In genomic region chr3:79161834-79162401, GRCm38 (mm10) we compare ENCODE assay signal across 8 mouse cellular contexts.
A peak's percentile ranks its signal among the peaks of the same experiment; 100 is the strongest.
DNase-seq lines count a peak whose midpoint lies in the region; ATAC-seq and TF ChIP-seq lines count a peak whose summit lies in the region.

No protein-coding gene starts in this region.

- H3K9ac ChIP-seq in forebrain, embryonic 12.5 days = no peak overlapping the region
- no peak overlapping the region for H3K9ac ChIP-seq in forebrain, embryonic 11.5 days (ENCODE audit: low read length)
- no peak overlapping the region for H3K9ac ChIP-seq in neural tube, embryonic 12.5 days
- H3K9ac ChIP-seq in limb, embryonic 13.5 days = no peak overlapping the region
- H3K9ac ChIP-seq in stomach, postnatal 0 days (ENCODE audit: low read length) = peak overlapping the region; percentile 32; the same call in 1 of the 2 replicates

- no peak for TF ChIP-seq CTCF in stomach, postnatal 0 days (IDR thresholded peaks at IDR 0.05; ENCODE audit: low read depth)

- no peaks in the 10 kb centered on the region for H3K36me3 ChIP-seq in forebrain, embryonic 12.5 days (replicated peaks)
- no peaks in the 10 kb centered on the region for H3K36me3 ChIP-seq in forebrain, embryonic 11.5 days (ENCODE audit: control insufficient read depth, insufficient read depth, low read length)
- H3K36me3 ChIP-seq in neural tube, embryonic 12.5 days = no peaks in the 10 kb centered on the region
- no peaks in the 10 kb centered on the region for H3K36me3 ChIP-seq in limb, embryonic 13.5 days
- H3K36me3 ChIP-seq in stomach, postnatal 0 days (ENCODE audit: control insufficient read depth, insufficient read depth, low read length) = no peaks in the 10 kb centered on the region

- peak; percentile 27; the same call in 1 of the 2 replicates for ATAC-seq in forebrain, embryonic 12.5 days (ENCODE audit: low FRiP score)
- ATAC-seq in forebrain, embryonic 11.5 days (replicated peaks; ENCODE audit: low FRiP score) = no peak
- no peak for ATAC-seq in neural tube, embryonic 12.5 days (ENCODE audit: low FRiP score, low read depth)
- no peak for ATAC-seq in limb, embryonic 13.5 days (ENCODE audit: low FRiP score, low read depth)
- ATAC-seq in stomach, postnatal 0 days (ENCODE audit: low FRiP score, low TSS enrichment) = no peak
- no peak for ATAC-seq in activated CD4-positive, CD25-positive, alpha-beta regulatory T cell, adult 4 months

- peaks cover 14% of the 10 kb centered on the region for H3K4me1 ChIP-seq in forebrain, embryonic 12.5 days
- no peaks in the 10 kb centered on the region for H3K4me1 ChIP-seq in forebrain, embryonic 11.5 days (replicated peaks; ENCODE audit: control insufficient read depth, insufficient read depth, low read length)
- peaks cover 5% of the 10 kb centered on the region for H3K4me1 ChIP-seq in neural tube, embryonic 12.5 days
- peaks cover 10% of the 10 kb centered on the region for H3K4me1 ChIP-seq in limb, embryonic 13.5 days
- H3K4me1 ChIP-seq in stomach, postnatal 0 days (replicated peaks; ENCODE audit: control insufficient read depth, insufficient read depth) = 0 out of 2 replicates have a peak, but pooled peaks cover 3% of the 10 kb centered on the region

- 56% methylated on average over 6 of the region's 6 CpGs for WGBS in forebrain, embryonic 12.5 days
- WGBS in forebrain, embryonic 11.5 days = 71% methylated on average over 6 of the region's 6 CpGs
- 68% methylated on average over 6 of the region's 6 CpGs for WGBS in neural tube, embryonic 12.5 days
- 71% methylated on average over 6 of the region's 6 CpGs for WGBS in limb, embryonic 13.5 days
- 14% methylated on average over 6 of the region's 6 CpGs for WGBS in stomach, postnatal 0 days

- no peak for TF ChIP-seq EP300 in stomach, postnatal 0 days (optimal IDR thresholded peaks at IDR 0.05)

- H3K4me2 ChIP-seq in forebrain, embryonic 12.5 days = no peak overlapping the region
- H3K4me2 ChIP-seq in forebrain, embryonic 11.5 days (ENCODE audit: low read depth, low read length, severe bottlenecking) = no peak overlapping the region
- H3K4me2 ChIP-seq in neural tube, embryonic 12.5 days (replicated peaks) = no peak overlapping the region
- peak overlapping the region; percentile 37 for H3K4me2 ChIP-seq in limb, embryonic 13.5 days (replicated peaks)
- H3K4me2 ChIP-seq in stomach, postnatal 0 days (replicated peaks; ENCODE audit: low read depth) = peak overlapping the region; percentile 39

- no peak overlapping the region for H3K4me3 ChIP-seq in forebrain, embryonic 12.5 days (replicated peaks)
- H3K4me3 ChIP-seq in forebrain, embryonic 11.5 days (ENCODE audit: low read depth, low read length) = no peak overlapping the region
- H3K4me3 ChIP-seq in neural tube, embryonic 12.5 days = no peak overlapping the region
- H3K4me3 ChIP-seq in limb, embryonic 13.5 days = no peak overlapping the region
- H3K4me3 ChIP-seq in stomach, postnatal 0 days (ENCODE audit: low read depth, low read length) = peak overlapping the region; percentile 4; the same call in 1 of the 2 replicates

- no peaks in the 10 kb centered on the region for H3K9me3 ChIP-seq in forebrain, embryonic 12.5 days
- no peaks in the 10 kb centered on the region for H3K9me3 ChIP-seq in forebrain, embryonic 11.5 days (ENCODE audit: control insufficient read depth, low read length)
- H3K9me3 ChIP-seq in neural tube, embryonic 12.5 days = no peaks in the 10 kb centered on the region
- no peaks in the 10 kb centered on the region for H3K9me3 ChIP-seq in limb, embryonic 13.5 days
- H3K9me3 ChIP-seq in stomach, postnatal 0 days (ENCODE audit: control insufficient read depth, low read length) = no peaks in the 10 kb centered on the region

- no peak for DNase-seq in forebrain, embryonic 11.5 days (ENCODE audit: low spot score)
- DNase-seq in neural tube, embryonic 10.5 days (ENCODE audit: extremely low spot score, low spot score) = no peak
- no peak for DNase-seq in stomach, postnatal 0 days (ENCODE audit: low spot score)
- no peak for DNase-seq in thymus, postnatal 14 days

- H3K27me3 ChIP-seq in forebrain, embryonic 12.5 days = no peaks in the 10 kb centered on the region
- no peaks in the 10 kb centered on the region for H3K27me3 ChIP-seq in forebrain, embryonic 11.5 days (ENCODE audit: control insufficient read depth, insufficient read depth, low read length)
- no peaks in the 10 kb centered on the region for H3K27me3 ChIP-seq in neural tube, embryonic 12.5 days (replicated peaks)
- H3K27me3 ChIP-seq in limb, embryonic 13.5 days = no peaks in the 10 kb centered on the region
- no peaks in the 10 kb centered on the region for H3K27me3 ChIP-seq in stomach, postnatal 0 days (ENCODE audit: control insufficient read depth, insufficient read depth, low read length)

- peak overlapping the region; percentile 54 for H3K27ac ChIP-seq in forebrain, embryonic 12.5 days
- H3K27ac ChIP-seq in forebrain, embryonic 11.5 days (ENCODE audit: low read depth, low read length) = no peak overlapping the region
- peak overlapping the region; percentile 7; the same call in 1 of the 2 replicates for H3K27ac ChIP-seq in neural tube, embryonic 12.5 days
- H3K27ac ChIP-seq in limb, embryonic 13.5 days = 0 out of 2 replicates have a peak overlapping the region, but pooled peaks have one; percentile 15
- peak overlapping the region; percentile 87 for H3K27ac ChIP-seq in stomach, postnatal 0 days (replicated peaks)

Comparison
In these comparisons a context has a peak if more than half of its experiments do, and no peak if none do; other contexts are left out.
1. H3K4me2 ChIP-seq: peak in limb, embryonic 13.5 days (single experiment) and stomach, postnatal 0 days (single experiment); none in forebrain, embryonic 12.5 days (single experiment), forebrain, embryonic 11.5 days (single experiment) and neural tube, embryonic 12.5 days (single experiment).